In genomic region chr4:120855360-120856060, GRCm38 (mm10) we compare ENCODE assay signal across 10 mouse cellular contexts. TPM values are rescaled to one million over a fixed set of nuclear protein-coding genes. Genes with fewer than 3 reads are reported as not detected.
A peak's percentile ranks its signal among the peaks of the same experiment; 100 is the strongest.
DNase-seq lines count a peak whose midpoint lies in the region; ATAC-seq and TF ChIP-seq lines count a peak whose summit lies in the region.
"Had no signal": no experiment of that assay in that cellular context is flagged by ENCODE, and none has a peak within 500 bp of the region (broad histone marks: within the 10 kb centered on the region; RNA-seq: fewer than 3 reads in every experiment).

No protein-coding gene starts in this region.

- H3K9me3 ChIP-seq in kidney, embryonic 16.5 days (ENCODE audit: low read length), result no peaks in the 10 kb centered on the region
- H3K9me3 ChIP-seq in embryonic facial prominence, embryonic 15.5 days (replicated peaks), result no peaks in the 10 kb centered on the region
- no peaks in the 10 kb centered on the region for H3K9me3 ChIP-seq in intestine, embryonic 14.5 days (ENCODE audit: control insufficient read depth, low read length)
- H3K9me3 ChIP-seq in midbrain, embryonic 16.5 days (replicated peaks; ENCODE audit: control insufficient read depth, low read length, poor library complexity, severe bottlenecking), result no peaks in the 10 kb centered on the region

- peak overlapping the region; percentile 97 for H3K4me2 ChIP-seq in kidney, embryonic 16.5 days (replicated peaks; ENCODE audit: low read depth, low read length)
- peak overlapping the region; percentile 90 for H3K4me2 ChIP-seq in embryonic facial prominence, embryonic 15.5 days (replicated peaks)
- H3K4me2 ChIP-seq in intestine, embryonic 14.5 days (ENCODE audit: low read length), result peak overlapping the region; percentile 83
- H3K4me2 ChIP-seq in midbrain, embryonic 16.5 days (ENCODE audit: low read length), result peak overlapping the region; percentile 71

- H3K27ac ChIP-seq in kidney, embryonic 16.5 days (ENCODE audit: low read length), result no peak overlapping the region
- no peak overlapping the region for H3K27ac ChIP-seq in kidney, adult 2 months (ENCODE audit: insufficient read depth, low read depth, low read length)
- H3K27ac ChIP-seq in embryonic facial prominence, embryonic 15.5 days (replicated peaks), result no peak overlapping the region
- H3K27ac ChIP-seq in intestine, embryonic 14.5 days (ENCODE audit: low read depth), result no peak overlapping the region
- peak overlapping the region; percentile 31 for H3K27ac ChIP-seq in midbrain, embryonic 16.5 days (ENCODE audit: low read length)
- no peak overlapping the region for H3K27ac ChIP-seq in thymus, adult 2 months (ENCODE audit: control insufficient read depth, insufficient read depth, low read length)

- TF ChIP-seq POLR2A in kidney, adult 2 months (IDR thresholded peaks at IDR 0.05; ENCODE audit: low read depth, low read length), result no peak
- no peak for TF ChIP-seq POLR2A in thymus, adult 2 months (IDR thresholded peaks at IDR 0.05; ENCODE audit: control insufficient read depth, extremely low read depth, insufficient read depth, low read length, poor library complexity)

- WGBS in kidney, embryonic 16.5 days, result 27% methylated on average over 7 of the region's 7 CpGs
- WGBS in kidney, adult 2 months, result 51% methylated on average over 7 of the region's 7 CpGs
- 22% methylated on average over 7 of the region's 7 CpGs for WGBS in embryonic facial prominence, embryonic 15.5 days
- WGBS in intestine, embryonic 14.5 days, result 24% methylated on average over 7 of the region's 7 CpGs
- 11% methylated on average over 7 of the region's 7 CpGs for WGBS in midbrain, embryonic 16.5 days
- WGBS in thymus, adult 2 months, result 81% methylated on average over 7 of the region's 7 CpGs

- ATAC-seq in kidney, embryonic 16.5 days (ENCODE audit: low FRiP score, low TSS enrichment), result no peak
- no peak for ATAC-seq in embryonic facial prominence, embryonic 15.5 days (ENCODE audit: insufficient number of reproducible peaks, low FRiP score, low TSS enrichment, low read depth)
- no peak for ATAC-seq in intestine, embryonic 14.5 days (replicated peaks; ENCODE audit: low FRiP score, low TSS enrichment, low read depth)
- 0 out of 2 replicates have a peak, but pooled peaks have one; percentile 12 for ATAC-seq in midbrain, embryonic 16.5 days
- ATAC-seq: Patski had no signal

- H3K4me1 ChIP-seq in kidney, embryonic 16.5 days (ENCODE audit: insufficient read depth, low read length), result no peaks in the 10 kb centered on the region
- H3K4me1 ChIP-seq in kidney, adult 2 months (ENCODE audit: control insufficient read depth, insufficient read depth, low read length), result no peaks in the 10 kb centered on the region
- no peaks in the 10 kb centered on the region for H3K4me1 ChIP-seq in embryonic facial prominence, embryonic 15.5 days
- no peaks in the 10 kb centered on the region for H3K4me1 ChIP-seq in intestine, embryonic 14.5 days (replicated peaks; ENCODE audit: control insufficient read depth, insufficient read depth, low read length)
- H3K4me1 ChIP-seq in midbrain, embryonic 16.5 days (ENCODE audit: control insufficient read depth, insufficient read depth, low read length), result peaks cover 19% of the 10 kb centered on the region
- H3K4me1 ChIP-seq in thymus, adult 2 months (replicated peaks; ENCODE audit: control insufficient read depth, insufficient read depth, low read length), result no peaks in the 10 kb centered on the region

- no peak overlapping the region for H3K9ac ChIP-seq in kidney, embryonic 16.5 days (replicated peaks; ENCODE audit: low read length)
- no peak overlapping the region for H3K9ac ChIP-seq in embryonic facial prominence, embryonic 15.5 days
- no peak overlapping the region for H3K9ac ChIP-seq in intestine, embryonic 14.5 days (ENCODE audit: low read length)
- H3K9ac ChIP-seq in midbrain, embryonic 16.5 days (ENCODE audit: low read depth, low read length), result peak overlapping the region; percentile 78

- TF ChIP-seq CTCF in kidney, adult 2 months (conservative IDR thresholded peaks at IDR 0.05; ENCODE audit: insufficient read depth, insufficient read length, low read depth, low read length), result no peak
- no peak for TF ChIP-seq CTCF in thymus, adult 2 months (IDR thresholded peaks at IDR 0.05; ENCODE audit: borderline replicate concordance, control insufficient read depth, extremely low read depth, insufficient read depth, low read length, poor library complexity)

- peaks cover 24% of the 10 kb centered on the region for H3K27me3 ChIP-seq in kidney, embryonic 16.5 days (ENCODE audit: insufficient read depth, low read length)
- H3K27me3 ChIP-seq in kidney, adult 2 months (replicated peaks; ENCODE audit: control insufficient read depth, insufficient read depth, low read length), result no peaks in the 10 kb centered on the region
- H3K27me3 ChIP-seq in embryonic facial prominence, embryonic 15.5 days, result peaks cover 53% of the 10 kb centered on the region
- H3K27me3 ChIP-seq in intestine, embryonic 14.5 days (replicated peaks; ENCODE audit: control insufficient read depth, insufficient read depth, low read length), result peaks cover 21% of the 10 kb centered on the region
- peaks cover 6% of the 10 kb centered on the region; the same call in 1 of the 2 replicates for H3K27me3 ChIP-seq in midbrain, embryonic 16.5 days (ENCODE audit: control insufficient read depth, insufficient read depth, low read depth, low read length)
- H3K27me3 ChIP-seq in thymus, adult 2 months (ENCODE audit: control insufficient read depth, insufficient read depth, low read length), result 0 out of 2 replicates have a peak, but pooled peaks cover 3% of the 10 kb centered on the region

- DNase-seq in kidney, adult 2 months, result no peak
- no peak for DNase-seq in intestine, embryonic 14.5 days (ENCODE audit: low spot score)
- DNase-seq in thymus, adult 2 months, result no peak
- DNase-seq in adrenal gland, postnatal 10 days, result no peak
- DNase-seq in ovary, postnatal 10 days (ENCODE audit: low spot score), result no peak

- H3K4me3 ChIP-seq in kidney, embryonic 16.5 days (ENCODE audit: low read length), result peak overlapping the region; percentile 58
- H3K4me3 ChIP-seq in kidney, adult 2 months (ENCODE audit: insufficient read depth, low read depth, low read length), result no peak overlapping the region
- H3K4me3 ChIP-seq in embryonic facial prominence, embryonic 15.5 days (replicated peaks), result peak overlapping the region; percentile 52
- peak overlapping the region; percentile 43 for H3K4me3 ChIP-seq in intestine, embryonic 14.5 days (ENCODE audit: low read depth, low read length)
- peak overlapping the region; percentile 72 for H3K4me3 ChIP-seq in midbrain, embryonic 16.5 days (ENCODE audit: low read depth, low read length)
- H3K4me3 ChIP-seq in thymus, adult 2 months (ENCODE audit: control insufficient read depth, insufficient read depth, low read length), result no peak overlapping the region
- H3K4me3 ChIP-seq: myocyte had no signal

- no peaks in the 10 kb centered on the region for H3K36me3 ChIP-seq in kidney, embryonic 16.5 days (ENCODE audit: insufficient read depth, low read length)
- H3K36me3 ChIP-seq in kidney, adult 2 months (ENCODE audit: control insufficient read depth, insufficient read depth, low read length), result no peaks in the 10 kb centered on the region
- H3K36me3 ChIP-seq in embryonic facial prominence, embryonic 15.5 days, result no peaks in the 10 kb centered on the region
- no peaks in the 10 kb centered on the region for H3K36me3 ChIP-seq in intestine, embryonic 14.5 days (ENCODE audit: control insufficient read depth, insufficient read depth, low read length)
- 0 out of 2 replicates have a peak, but pooled peaks cover under 1% of the 10 kb centered on the region for H3K36me3 ChIP-seq in midbrain, embryonic 16.5 days (ENCODE audit: control insufficient read depth, insufficient read depth, low read length)
- H3K36me3 ChIP-seq in thymus, adult 2 months (ENCODE audit: control insufficient read depth, insufficient read depth, low read length), result no peaks in the 10 kb centered on the region

RNA-seq across cellular contexts. Expression of gene Rims3, which starts 0.9 kb away (rescaled TPM):
- 0.41 and 0.54 TPM in 2 replicates for polyA plus RNA-seq in kidney, embryonic 16.5 days (2015; fragmentation: Nextera tagmentation; extraction: Ambion mirVana)
- 0.27 and 0.39 TPM in 2 replicates for polyA plus RNA-seq in kidney, adult 2 months (2012; rRNA removed)
- 1.6 and 2.4 TPM in 2 replicates for polyA plus RNA-seq in embryonic facial prominence, embryonic 15.5 days (2015; fragmentation: Nextera tagmentation; extraction: Ambion mirVana)
- 2.2 and 2.5 TPM in 2 replicates for polyA plus RNA-seq in intestine, embryonic 14.5 days (2014; fragmentation: Nextera tagmentation; extraction: Ambion mirVana)
- polyA plus RNA-seq in midbrain, embryonic 16.5 days (2015; fragmentation: Nextera tagmentation; extraction: Ambion mirVana), result 30.6 and 35.4 TPM in 2 replicates
- polyA plus RNA-seq in thymus, adult 2 months (2012; rRNA removed), result 3.7 and 4.1 TPM in 2 replicates
- total RNA-seq in adrenal gland, postnatal 10 days (2021), result 1 to 10 TPM; 6.2 to 6.5 TPM
- polyA plus RNA-seq: Patski had no signal

RNA-seq across cellular contexts. Expression of gene Nfyc, which starts 24.1 kb away (rescaled TPM):
- polyA plus RNA-seq in kidney, embryonic 16.5 days (2015; fragmentation: Nextera tagmentation; extraction: Ambion mirVana), result 123 and 133 TPM in 2 replicates
- 218 and 287 TPM in 2 replicates for polyA plus RNA-seq in kidney, adult 2 months (2012; rRNA removed)
- polyA plus RNA-seq in embryonic facial prominence, embryonic 15.5 days (2015; fragmentation: Nextera tagmentation; extraction: Ambion mirVana), result 88.3 and 99.4 TPM in 2 replicates
- 101 and 109 TPM in 2 replicates for polyA plus RNA-seq in intestine, embryonic 14.5 days (2014; fragmentation: Nextera tagmentation; extraction: Ambion mirVana)
- 74.4 and 75.3 TPM in 2 replicates for polyA plus RNA-seq in midbrain, embryonic 16.5 days (2015; fragmentation: Nextera tagmentation; extraction: Ambion mirVana)
- 317 and 354 TPM in 2 replicates for polyA plus RNA-seq in thymus, adult 2 months (2012; rRNA removed)
- total RNA-seq in adrenal gland, postnatal 10 days (2021), result 10 to 100 TPM; 44.4 to 70.7 TPM

Comparison
In these comparisons a context has a peak if more than half of its experiments do, and no peak if none do; other contexts are left out.
1. H3K4me3 ChIP-seq: peak in kidney, embryonic 16.5 days (single experiment), embryonic facial prominence, embryonic 15.5 days (single experiment), intestine, embryonic 14.5 days (single experiment) and midbrain, embryonic 16.5 days (single experiment); none in kidney, adult 2 months (single experiment) and thymus, adult 2 months (single experiment).
2. Peak in every context shown above with its lines, with median percentiles within 50 percentile points of each other: H3K4me2 ChIP-seq.